Mouse (Mus musculus): Measurements from ENCODE around the gene Hspg2. TPM values are rescaled to one million over a fixed set of nuclear protein-coding genes. Genes with fewer than 3 reads are reported as not detected.

The Hspg2 gene
- polyA plus RNA-seq, 1 experiment: 34.7 TPM

GRCm38 (mm10) chr4:137527368-137527767 is 58.8 kb downstream of the Hspg2 start:
- Histone ChIP-seq H3K36me3 (ENCODE audit: control insufficient read depth, insufficient read depth, low read length) (no peaks in the 10 kb centered on the region), H3K4me1 (ENCODE audit: control insufficient read depth, insufficient read depth, low read length) (peaks cover 2% of the 10 kb centered on the region; the same call in 1 of the 2 replicates), H3K27me3 (replicated peaks; ENCODE audit: control insufficient read depth, insufficient read depth, low read length) (no peaks in the 10 kb centered on the region), H3K4me3 (ENCODE audit: insufficient read depth, low read depth, low read length) (no peak overlapping the region), H3K27ac (ENCODE audit: insufficient read depth, low read depth, low read length) (no peak overlapping the region)
- 44% methylated on average over 4 of the region's 4 CpGs for WGBS
- peak; percentile 80 for DNase-seq
- TF ChIP-seq POLR2A (IDR thresholded peaks at IDR 0.05; ENCODE audit: low read depth, low read length) (no peak), CTCF (conservative IDR thresholded peaks at IDR 0.05; ENCODE audit: insufficient read depth, insufficient read length, low read depth, low read length) (no peak)

GRCm38 (mm10) chr4:137527872-137528271 is 59.3 kb downstream of the Hspg2 start:
- H3K27me3 ChIP-seq (replicated peaks; ENCODE audit: control insufficient read depth, insufficient read depth, low read length): no peaks in the 10 kb centered on the region
- H3K4me1 ChIP-seq (ENCODE audit: control insufficient read depth, insufficient read depth, low read length): peaks cover 2% of the 10 kb centered on the region; the same call in 1 of the 2 replicates
- TF ChIP-seq POLR2A (IDR thresholded peaks at IDR 0.05; ENCODE audit: low read depth, low read length): no peak
- TF ChIP-seq CTCF (conservative IDR thresholded peaks at IDR 0.05; ENCODE audit: insufficient read depth, insufficient read length, low read depth, low read length): no peak
- H3K36me3 ChIP-seq (ENCODE audit: control insufficient read depth, insufficient read depth, low read length): no peaks in the 10 kb centered on the region
- WGBS: 67% methylated on average over 6 of the region's 6 CpGs
- H3K4me3 ChIP-seq (ENCODE audit: insufficient read depth, low read depth, low read length): no peak overlapping the region
- DNase-seq: no peak
- H3K27ac ChIP-seq (ENCODE audit: insufficient read depth, low read depth, low read length): no peak overlapping the region

- peak; percentile 91 for DNase-seq
- WGBS: 48% methylated on average over 14 of the region's 14 CpGs
- no peak overlapping the region for H3K27ac ChIP-seq (ENCODE audit: insufficient read depth, low read depth, low read length)
- TF ChIP-seq POLR2A (IDR thresholded peaks at IDR 0.05; ENCODE audit: low read depth, low read length) (no peak), CTCF (conservative IDR thresholded peaks at IDR 0.05; ENCODE audit: insufficient read depth, insufficient read length, low read depth, low read length) (no peak)
- H3K4me1 ChIP-seq (ENCODE audit: control insufficient read depth, insufficient read depth, low read length): no peaks in the 10 kb centered on the region
- H3K27me3 ChIP-seq (replicated peaks; ENCODE audit: control insufficient read depth, insufficient read depth, low read length): no peaks in the 10 kb centered on the region
- no peak overlapping the region for H3K4me3 ChIP-seq (ENCODE audit: insufficient read depth, low read depth, low read length)
- H3K36me3 ChIP-seq (ENCODE audit: control insufficient read depth, insufficient read depth, low read length): no peaks in the 10 kb centered on the region
Observed at GRCm38 (mm10) chr4:137540356-137540755, 71.8 kb downstream of the Hspg2 start.

GRCm38 (mm10) chr4:137542968-137543367 is 74.4 kb downstream of the Hspg2 start:
- no peaks in the 10 kb centered on the region for H3K27me3 ChIP-seq (replicated peaks; ENCODE audit: control insufficient read depth, insufficient read depth, low read length)
- H3K27ac ChIP-seq (ENCODE audit: insufficient read depth, low read depth, low read length): no peak overlapping the region
- WGBS: 89% methylated on average over 10 of the region's 10 CpGs
- TF ChIP-seq POLR2A (IDR thresholded peaks at IDR 0.05; ENCODE audit: low read depth, low read length) (no peak), CTCF (conservative IDR thresholded peaks at IDR 0.05; ENCODE audit: insufficient read depth, insufficient read length, low read depth, low read length) (no peak)
- H3K36me3 ChIP-seq (ENCODE audit: control insufficient read depth, insufficient read depth, low read length): no peaks in the 10 kb centered on the region
- no peak for DNase-seq
- H3K4me1 ChIP-seq (ENCODE audit: control insufficient read depth, insufficient read depth, low read length): no peaks in the 10 kb centered on the region
- H3K4me3 ChIP-seq (ENCODE audit: insufficient read depth, low read depth, low read length): no peak overlapping the region

GRCm38 (mm10) chr4:137545568-137545967 is 77.0 kb downstream of the Hspg2 start:
- no peaks in the 10 kb centered on the region; the same call in 1 of the 2 replicates for H3K36me3 ChIP-seq (ENCODE audit: control insufficient read depth, insufficient read depth, low read length)
- peak; percentile 50 for DNase-seq
- TF ChIP-seq POLR2A (IDR thresholded peaks at IDR 0.05; ENCODE audit: low read depth, low read length) (no peak), CTCF (conservative IDR thresholded peaks at IDR 0.05; ENCODE audit: insufficient read depth, insufficient read length, low read depth, low read length) (no peak)
- H3K4me3 ChIP-seq (ENCODE audit: insufficient read depth, low read depth, low read length): no peak overlapping the region
- no peaks in the 10 kb centered on the region for H3K27me3 ChIP-seq (replicated peaks; ENCODE audit: control insufficient read depth, insufficient read depth, low read length)
- H3K27ac ChIP-seq (ENCODE audit: insufficient read depth, low read depth, low read length): no peak overlapping the region
- 72% methylated on average over 9 of the region's 9 CpGs for WGBS
- no peaks in the 10 kb centered on the region for H3K4me1 ChIP-seq (ENCODE audit: control insufficient read depth, insufficient read depth, low read length)

GRCm38 (mm10) chr4:137546003-137546525 is 77.5 kb downstream of the Hspg2 start:
- no peak overlapping the region for H3K4me3 ChIP-seq (ENCODE audit: insufficient read depth, low read depth, low read length)
- TF ChIP-seq CTCF (conservative IDR thresholded peaks at IDR 0.05; ENCODE audit: insufficient read depth, insufficient read length, low read depth, low read length) (peak; percentile 84), POLR2A (IDR thresholded peaks at IDR 0.05; ENCODE audit: low read depth, low read length) (no peak)
- 87% methylated on average over 5 of the region's 5 CpGs for WGBS
- peak; percentile 55 for DNase-seq
- H3K36me3 ChIP-seq (ENCODE audit: control insufficient read depth, insufficient read depth, low read length): no peaks in the 10 kb centered on the region; the same call in 1 of the 2 replicates
- H3K27me3 ChIP-seq (replicated peaks; ENCODE audit: control insufficient read depth, insufficient read depth, low read length): no peaks in the 10 kb centered on the region
- H3K4me1 ChIP-seq (ENCODE audit: control insufficient read depth, insufficient read depth, low read length): no peaks in the 10 kb centered on the region
- H3K27ac ChIP-seq (ENCODE audit: insufficient read depth, low read depth, low read length): no peak overlapping the region

GRCm38 (mm10) chr4:137553466-137553865 is 84.9 kb downstream of the Hspg2 start:
- Histone ChIP-seq H3K27ac (ENCODE audit: insufficient read depth, low read depth, low read length) (no peak overlapping the region), H3K27me3 (replicated peaks; ENCODE audit: control insufficient read depth, insufficient read depth, low read length) (no peaks in the 10 kb centered on the region), H3K4me1 (ENCODE audit: control insufficient read depth, insufficient read depth, low read length) (no peaks in the 10 kb centered on the region), H3K4me3 (ENCODE audit: insufficient read depth, low read depth, low read length) (no peak overlapping the region), H3K36me3 (ENCODE audit: control insufficient read depth, insufficient read depth, low read length) (peaks cover 2% of the 10 kb centered on the region)
- no peak for DNase-seq
- 92% methylated on average over 17 of the region's 17 CpGs for WGBS
- no peak for TF ChIP-seq CTCF (conservative IDR thresholded peaks at IDR 0.05; ENCODE audit: insufficient read depth, insufficient read length, low read depth, low read length)
- TF ChIP-seq POLR2A (IDR thresholded peaks at IDR 0.05; ENCODE audit: low read depth, low read length): no peak
